9 mouse cellular contexts compared by ENCODE assay signal in the genomic region with DNA sequence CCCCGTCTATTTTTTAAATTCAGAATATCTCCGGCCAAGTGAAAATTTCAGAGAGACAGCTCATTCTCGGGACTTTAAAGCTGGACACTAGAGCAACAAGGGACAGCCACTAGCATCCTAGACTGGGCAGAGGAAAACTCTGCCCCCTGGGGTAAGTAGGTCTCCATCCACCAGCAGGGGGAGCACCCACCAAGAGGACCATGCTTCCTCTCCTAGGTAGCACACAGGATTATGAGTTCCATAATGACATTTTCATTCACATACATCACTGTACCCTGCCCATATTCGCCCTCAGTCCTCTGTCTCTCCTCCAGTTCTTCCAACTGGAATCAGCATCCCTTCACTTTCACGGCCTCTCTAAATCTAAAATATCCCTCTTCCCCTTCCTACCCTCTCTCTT. TPM values are rescaled to one million over a fixed set of nuclear protein-coding genes. Genes with fewer than 3 reads are reported as not detected.
DNase-seq lines count a peak whose midpoint lies in the region; ATAC-seq and TF ChIP-seq lines count a peak whose summit lies in the region.
"Had no signal": no experiment of that assay in that cellular context is flagged by ENCODE, and none has a peak within 500 bp of the region (broad histone marks: within the 10 kb centered on the region; RNA-seq: fewer than 3 reads in every experiment).

No protein-coding gene starts in this region.

- no peak overlapping the region for H3K4me3 ChIP-seq in intestine, postnatal 0 days (ENCODE audit: low read depth, low read length)
- no peak overlapping the region for H3K4me3 ChIP-seq in intestine, embryonic 16.5 days (ENCODE audit: low read length)
- H3K4me3 ChIP-seq in MEL (ENCODE audit: control insufficient read depth in 1 of 2, insufficient read depth in 1 of 2, low read depth in 2 of 2, low read length in 2 of 2): no peak overlapping the region
- no peak overlapping the region for H3K4me3 ChIP-seq in liver, embryonic 14.5 days (ENCODE audit: insufficient read depth in 1 of 2, low read depth in 2 of 2, low read length in 2 of 2)
- H3K4me3 ChIP-seq: liver, embryonic 15.5 days had no signal

- no peak for TF ChIP-seq EP300 in MEL (IDR thresholded peaks at IDR 0.05; ENCODE audit: low read depth in 1 of 2, low read length in 2 of 2)
- no peak for TF ChIP-seq EP300 in liver, embryonic 14.5 days (IDR thresholded peaks at IDR 0.05; ENCODE audit: low read depth)

- H3K4me2 ChIP-seq in intestine, postnatal 0 days (replicated peaks; ENCODE audit: low read depth): no peak overlapping the region
- no peak overlapping the region for H3K4me2 ChIP-seq in intestine, embryonic 16.5 days (ENCODE audit: low read depth, low read length)
- no peak overlapping the region for H3K4me2 ChIP-seq in liver, embryonic 14.5 days (ENCODE audit: low read depth)
- H3K4me2 ChIP-seq: liver, embryonic 15.5 days had no signal

- peak; percentile 60 for TF ChIP-seq RAD21 in MEL (IDR thresholded peaks at IDR 0.05; ENCODE audit: low read depth, low read length)

- no peaks in the 10 kb centered on the region for H3K27me3 ChIP-seq in intestine, postnatal 0 days (replicated peaks; ENCODE audit: control insufficient read depth, insufficient read depth, low read length)
- H3K27me3 ChIP-seq in intestine, embryonic 16.5 days (replicated peaks; ENCODE audit: control insufficient read depth, insufficient read depth, low read length): no peaks in the 10 kb centered on the region
- H3K27me3 ChIP-seq in MEL (ENCODE audit: control insufficient read depth in 1 of 2, insufficient read depth in 2 of 2, low read length in 2 of 2): peaks cover 2 to 3% of the 10 kb centered on the region in 2 experiments; a peak in 2 of 4 replicates
- no peaks in the 10 kb centered on the region for H3K27me3 ChIP-seq in liver, embryonic 14.5 days (ENCODE audit: control insufficient read depth, insufficient read depth, low read length)
- H3K27me3 ChIP-seq: liver, embryonic 15.5 days had no signal

- TF ChIP-seq POLR2A in MEL (IDR thresholded peaks at IDR 0.05; ENCODE audit: control insufficient read depth in 1 of 2, insufficient read depth in 1 of 2, low read depth in 1 of 2, low read length in 2 of 2, poor library complexity in 1 of 2): no peak

- no peaks in the 10 kb centered on the region for H3K36me3 ChIP-seq in intestine, postnatal 0 days (ENCODE audit: control insufficient read depth, insufficient read depth)
- no peaks in the 10 kb centered on the region for H3K36me3 ChIP-seq in intestine, embryonic 16.5 days (ENCODE audit: control insufficient read depth, insufficient read depth, low read length)
- no peaks in the 10 kb centered on the region for H3K36me3 ChIP-seq in MEL (ENCODE audit: control insufficient read depth in 1 of 2, insufficient read depth in 2 of 2, low read length in 2 of 2)
- no peaks in the 10 kb centered on the region for H3K36me3 ChIP-seq in liver, embryonic 14.5 days (replicated peaks; ENCODE audit: control insufficient read depth, insufficient read depth, low read depth)
- H3K36me3 ChIP-seq: liver, embryonic 15.5 days had no signal

- no peaks in the 10 kb centered on the region for H3K79me2 ChIP-seq in MEL (ENCODE audit: control insufficient read depth, insufficient read depth, low read length, poor library complexity)

- no peak for ATAC-seq in intestine, postnatal 0 days
- no peak for ATAC-seq in intestine, embryonic 16.5 days
- ATAC-seq in liver, embryonic 14.5 days (ENCODE audit: insufficient read depth): no peak
- no peak for ATAC-seq in cerebellum, adult (ENCODE audit: insufficient number of reproducible peaks, low FRiP score, low TSS enrichment)

- H3K4me1 ChIP-seq in intestine, postnatal 0 days (replicated peaks; ENCODE audit: control insufficient read depth, insufficient read depth, low read length): no peaks in the 10 kb centered on the region
- no peaks in the 10 kb centered on the region for H3K4me1 ChIP-seq in intestine, embryonic 16.5 days (ENCODE audit: control insufficient read depth, insufficient read depth, low read length)
- H3K4me1 ChIP-seq in MEL (ENCODE audit: control insufficient read depth in 1 of 2, insufficient read depth in 2 of 2, low read length in 2 of 2): no peaks in the 10 kb centered on the region
- no peaks in the 10 kb centered on the region for H3K4me1 ChIP-seq in liver, embryonic 14.5 days (replicated peaks; ENCODE audit: control insufficient read depth in 2 of 2, insufficient read depth in 2 of 2, low read length in 1 of 2)
- H3K4me1 ChIP-seq: liver, embryonic 15.5 days had no signal

- no peak overlapping the region for H3K27ac ChIP-seq in intestine, postnatal 0 days (ENCODE audit: low read depth, low read length)
- H3K27ac ChIP-seq in intestine, embryonic 16.5 days (ENCODE audit: low read length): no peak overlapping the region
- H3K27ac ChIP-seq in MEL (ENCODE audit: control insufficient read depth, low read depth, low read length): no peak overlapping the region
- H3K27ac ChIP-seq in liver, embryonic 14.5 days: no peak overlapping the region
- H3K27ac ChIP-seq: liver, embryonic 15.5 days had no signal

- 72% methylated on average over 5 of the region's 5 CpGs for WGBS in intestine, postnatal 0 days
- WGBS in intestine, embryonic 16.5 days: 77% methylated on average over 5 of the region's 5 CpGs
- 49% methylated on average over 5 of the region's 5 CpGs for WGBS in liver, embryonic 14.5 days (ENCODE audit: insufficient replicate concordance)

- TF ChIP-seq CTCF in intestine, postnatal 0 days (IDR thresholded peaks at IDR 0.05; ENCODE audit: low read depth): peak; percentile 76
- peak; percentile 66 to 87 (median 80) for TF ChIP-seq CTCF in MEL (IDR thresholded peaks at IDR 0.05 in 2 of 3, conservative IDR thresholded peaks at IDR 0.05 in 1 of 3; ENCODE audit: control insufficient read depth in 1 of 3, insufficient read depth in 1 of 3, low read depth in 2 of 3, low read length in 3 of 3, poor library complexity in 1 of 3, severe bottlenecking in 1 of 3)
- peak; percentile 77 for TF ChIP-seq CTCF in liver, embryonic 14.5 days (IDR thresholded peaks at IDR 0.05; ENCODE audit: low read depth)

- H3K9ac ChIP-seq in intestine, postnatal 0 days (ENCODE audit: low read depth, low read length): no peak overlapping the region
- H3K9ac ChIP-seq in intestine, embryonic 16.5 days (ENCODE audit: low read depth, low read length): no peak overlapping the region
- no peak overlapping the region for H3K9ac ChIP-seq in MEL (ENCODE audit: control insufficient read depth, low read depth, low read length, poor library complexity, severe bottlenecking)
- no peak overlapping the region for H3K9ac ChIP-seq in liver, embryonic 14.5 days (replicated peaks)
- H3K9ac ChIP-seq: liver, embryonic 15.5 days had no signal

- H3K9me3 ChIP-seq in intestine, postnatal 0 days (ENCODE audit: control insufficient read depth): no peaks in the 10 kb centered on the region
- no peaks in the 10 kb centered on the region for H3K9me3 ChIP-seq in intestine, embryonic 16.5 days (ENCODE audit: control insufficient read depth, low read length)
- H3K9me3 ChIP-seq in MEL (replicated peaks; ENCODE audit: insufficient read depth, low read length): no peaks in the 10 kb centered on the region
- no peaks in the 10 kb centered on the region for H3K9me3 ChIP-seq in liver, embryonic 14.5 days (ENCODE audit: control insufficient read depth, low read length)
- H3K9me3 ChIP-seq: liver, embryonic 15.5 days had no signal

- DNase-seq in B cell, adult 2 months: peak; percentile 62 to 73
- peak; percentile 58 for DNase-seq in MEL (ENCODE audit: low read depth, low spot score)
- peak; percentile 63 for DNase-seq in embryo, embryonic 10 days (ENCODE audit: low spot score)
- DNase-seq in liver, embryonic 14.5 days (ENCODE audit: low read depth in 3 of 3, low spot score in 3 of 3): no peak
- peak; percentile 76 for DNase-seq in testis, postnatal 10 days (ENCODE audit: low spot score)

TF ChIP-seq in MEL, 35 proteins besides CTCF, POLR2A, EP300 and RAD21:
- TF ChIP-seq NRF1 (IDR thresholded peaks at IDR 0.05; ENCODE audit: insufficient read depth, low read depth, low read length, poor library complexity, severe bottlenecking) (no peak), MYC (IDR thresholded peaks at IDR 0.05; ENCODE audit: low read depth, low read length) (0 out of 2 replicates have a peak, but pooled peaks have one; percentile 30), SMC3 (IDR thresholded peaks at IDR 0.05; ENCODE audit: low read depth, low read length) (peak; percentile 89), NELFE (IDR thresholded peaks at IDR 0.05; ENCODE audit: low read depth, low read length) (no peak), MAFK (IDR thresholded peaks at IDR 0.05; ENCODE audit: borderline replicate concordance, low read depth, low read length) (no peak), BHLHE40 (IDR thresholded peaks at IDR 0.05; ENCODE audit: borderline replicate concordance, low read depth, low read length) (no peak), POLR2AphosphoS5 (IDR thresholded peaks at IDR 0.05; ENCODE audit: borderline replicate concordance, low read depth, low read length) (no peak), MAX (IDR thresholded peaks at IDR 0.05; ENCODE audit: low read length) (no peak), ETS1 (IDR thresholded peaks at IDR 0.05; ENCODE audit: low read depth, low read length) (no peak), CHD1 (IDR thresholded peaks at IDR 0.05; ENCODE audit: low read depth, low read length) (no peak), ZC3H11A (IDR thresholded peaks at IDR 0.05; ENCODE audit: low read depth, low read length) (peak; percentile 64), RCOR1 (IDR thresholded peaks at IDR 0.05; ENCODE audit: low read depth, low read length) (no peak)

RNA-seq across cellular contexts. Expression of a gene that starts 45.4 kb away (rescaled TPM):
- polyA plus RNA-seq in intestine, postnatal 0 days (2015; fragmentation: Nextera tagmentation; extraction: Ambion mirVana): 4.9 and 5.1 TPM in 2 replicates
- polyA plus RNA-seq in intestine, embryonic 16.5 days (2015; fragmentation: Nextera tagmentation; extraction: Ambion mirVana): 5.8 and 6.4 TPM in 2 replicates
- 7.1 and 7.9 TPM in 2 replicates for total RNA-seq in MEL (2012; rRNA removed)
- 10 to 100 TPM in 1 of 2 experiments, not detected in 1; 15.7 TPM for polyA plus RNA-seq in MEL (2012; ENCODE audit: insufficient read depth in 1 of 2, insufficient read length in 2 of 2, low read depth in 1 of 2, low replicate concordance in 2 of 2, missing spikeins in 1 of 2)
- polyA plus RNA-seq in liver, embryonic 14.5 days (2012; rRNA removed): 4.9 and 5.3 TPM in 2 replicates
- polyA plus RNA-seq in liver, embryonic 14.5 days (2014; fragmentation: Nextera tagmentation; extraction: Ambion mirVana): 2.9 TPM in 2 replicates

Comparison
In these comparisons a context has a peak if more than half of its experiments do, and no peak if none do; other contexts are left out.
1. DNase-seq: peak in B cell, adult 2 months (2 of 2), MEL (single experiment), embryo, embryonic 10 days (single experiment) and testis, postnatal 10 days (single experiment); none in liver, embryonic 14.5 days (0 of 3).
2. Peak in every context shown above with its lines, with median percentiles within 50 percentile points of each other: CTCF ChIP-seq.